Mouse (Mus musculus): Measurements from ENCODE around the gene Usp30.

The Usp30 gene

DNA sequence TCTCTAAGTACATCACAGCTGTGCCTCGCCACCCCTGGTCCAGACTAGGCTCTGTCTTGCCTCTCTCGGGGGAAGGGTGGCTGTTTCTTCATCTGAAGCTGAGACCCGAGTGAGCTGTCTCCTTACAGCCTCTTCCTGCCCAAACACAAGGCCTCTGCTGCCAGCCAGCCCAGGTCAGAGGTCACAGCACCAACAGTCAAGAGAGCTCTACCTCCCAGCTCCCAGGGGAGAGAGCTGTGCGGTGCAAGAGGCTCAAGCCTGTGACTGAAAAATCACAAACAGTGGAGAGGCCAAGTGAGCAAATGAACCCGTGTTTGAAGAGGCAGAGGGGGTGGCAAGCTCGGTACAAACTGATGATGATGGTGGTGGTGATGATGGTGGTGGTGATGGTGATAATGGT, 1.3 kb downstream of the Usp30 start:
- no peak for DNase-seq (ENCODE audit: low read depth, low spot score)

DNA sequence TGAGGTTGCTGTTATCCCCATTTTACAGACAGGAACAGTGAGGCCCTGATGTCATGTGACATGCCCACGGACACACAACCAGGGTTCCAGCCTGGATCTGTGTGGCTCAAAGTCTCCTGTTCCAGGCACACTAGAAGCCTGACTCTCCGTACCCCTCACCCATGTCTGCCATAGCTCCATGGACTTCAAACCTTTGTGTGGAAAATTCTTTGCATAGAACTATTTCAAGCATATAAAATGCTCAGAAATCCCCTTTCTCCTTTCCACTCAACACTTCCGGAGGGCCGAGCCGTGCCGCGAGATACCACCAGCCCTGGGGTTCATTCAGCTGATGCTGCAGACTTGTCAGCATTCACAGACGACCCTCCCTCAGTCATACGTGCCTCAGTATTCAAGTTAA, 2.3 kb downstream of the Usp30 start:
- DNase-seq (ENCODE audit: low read depth, low spot score), result no peak

DNA sequence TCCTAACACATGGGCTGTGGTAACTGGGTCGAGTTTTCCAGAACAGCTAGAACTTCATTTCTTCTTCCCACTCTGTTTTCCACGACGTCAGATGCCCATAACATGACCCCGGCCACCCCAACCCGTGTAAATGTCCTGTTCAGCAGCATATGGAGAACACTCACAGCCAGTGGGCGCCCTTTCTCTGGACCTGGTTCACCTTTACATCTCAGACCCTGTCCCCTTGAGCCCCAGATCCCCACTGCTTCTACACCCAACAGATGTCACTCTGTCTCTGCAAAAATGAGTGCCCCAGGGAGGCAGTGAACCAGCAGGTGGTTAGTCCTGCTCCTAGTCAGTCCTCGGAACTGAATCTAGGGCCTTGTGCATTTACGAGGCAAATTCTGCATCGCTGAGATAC, 2.7 kb downstream of the Usp30 start:
- DNase-seq (ENCODE audit: low read depth, low spot score), result no peak

DNA sequence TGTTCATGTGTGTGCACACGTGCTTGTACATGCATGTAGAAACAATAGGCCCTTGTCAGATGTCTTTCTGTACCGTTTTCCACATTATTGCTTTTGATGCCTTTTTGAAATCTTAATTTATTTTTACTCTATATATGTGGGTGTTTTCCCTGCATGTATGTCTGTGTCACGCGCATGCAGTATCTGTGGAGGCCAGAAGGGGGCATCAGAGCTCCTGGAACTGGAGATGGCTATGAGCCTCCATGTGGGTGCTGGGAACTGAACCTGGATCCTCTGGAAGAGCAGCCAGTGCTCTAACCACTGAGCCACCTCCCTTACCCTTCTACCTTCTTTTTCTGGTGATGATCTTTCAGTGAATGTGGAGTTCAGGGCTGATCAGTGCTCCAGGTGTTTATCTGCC, 5.6 kb downstream of the Usp30 start:
- no peak for DNase-seq (ENCODE audit: low read depth, low spot score)

DNA sequence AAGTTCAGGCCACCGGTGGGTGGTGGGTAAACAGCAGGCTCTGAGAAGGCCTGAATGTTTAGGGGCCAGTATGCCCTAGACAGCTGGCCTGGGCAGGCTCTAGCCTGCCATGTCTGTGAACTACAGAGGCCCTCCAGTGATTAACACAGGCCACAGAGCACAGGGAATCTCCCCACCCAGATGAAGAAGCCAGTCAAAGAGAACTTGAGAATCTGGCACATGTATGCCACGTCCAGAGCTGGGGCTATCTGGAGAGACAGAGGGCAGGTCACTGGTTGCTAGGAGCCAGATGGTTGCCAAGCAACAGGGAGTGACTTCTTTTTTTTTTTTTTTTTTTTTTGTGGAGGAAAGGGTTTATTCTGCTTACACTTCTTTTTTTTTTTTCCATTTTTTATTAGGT, 7.0 kb downstream of the Usp30 start:
- no peak for DNase-seq (ENCODE audit: low read depth, low spot score)

DNA sequence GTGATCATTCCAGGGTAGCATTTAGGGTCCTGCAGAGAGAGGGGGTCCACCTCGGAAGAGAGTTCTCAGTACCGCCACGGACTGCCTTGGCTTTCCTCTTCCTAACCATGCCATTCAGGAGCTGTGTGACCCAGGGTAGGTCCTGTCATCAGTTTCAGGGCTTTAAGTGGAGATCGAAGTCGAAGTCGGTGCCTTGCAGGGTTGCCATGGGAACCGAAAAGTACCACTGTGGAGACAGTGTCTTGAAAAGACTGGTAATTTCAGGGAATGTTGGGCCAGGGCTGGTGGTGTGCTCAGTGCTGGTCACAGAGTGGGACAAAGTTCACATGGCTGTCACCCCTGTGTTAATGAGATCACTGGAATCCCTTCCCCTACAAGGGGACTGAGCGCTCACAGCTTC, 11.7 kb downstream of the Usp30 start:
- no peak for DNase-seq (ENCODE audit: low read depth, low spot score)

DNA sequence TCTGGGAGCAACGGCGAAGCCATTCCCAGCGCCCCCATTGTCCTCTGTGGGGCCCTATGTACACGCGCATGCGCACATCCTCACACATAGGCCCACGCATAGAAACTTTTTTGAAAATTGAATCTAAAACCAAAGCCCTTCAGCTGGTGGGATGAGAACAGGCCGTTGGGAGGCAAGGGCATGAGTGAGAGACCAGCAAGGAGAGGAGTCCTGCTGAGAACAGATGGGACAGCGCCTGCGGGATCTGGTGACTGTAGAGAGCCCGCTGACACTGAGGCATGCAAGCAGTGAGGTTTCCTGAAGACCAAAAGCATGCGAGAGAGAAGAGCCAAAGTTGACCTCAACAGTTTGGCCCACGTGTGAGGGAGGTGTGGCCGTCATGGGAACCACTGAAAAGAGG, 20.2 kb downstream of the Usp30 start:
- no peak for DNase-seq (ENCODE audit: low read depth, low spot score)

DNA sequence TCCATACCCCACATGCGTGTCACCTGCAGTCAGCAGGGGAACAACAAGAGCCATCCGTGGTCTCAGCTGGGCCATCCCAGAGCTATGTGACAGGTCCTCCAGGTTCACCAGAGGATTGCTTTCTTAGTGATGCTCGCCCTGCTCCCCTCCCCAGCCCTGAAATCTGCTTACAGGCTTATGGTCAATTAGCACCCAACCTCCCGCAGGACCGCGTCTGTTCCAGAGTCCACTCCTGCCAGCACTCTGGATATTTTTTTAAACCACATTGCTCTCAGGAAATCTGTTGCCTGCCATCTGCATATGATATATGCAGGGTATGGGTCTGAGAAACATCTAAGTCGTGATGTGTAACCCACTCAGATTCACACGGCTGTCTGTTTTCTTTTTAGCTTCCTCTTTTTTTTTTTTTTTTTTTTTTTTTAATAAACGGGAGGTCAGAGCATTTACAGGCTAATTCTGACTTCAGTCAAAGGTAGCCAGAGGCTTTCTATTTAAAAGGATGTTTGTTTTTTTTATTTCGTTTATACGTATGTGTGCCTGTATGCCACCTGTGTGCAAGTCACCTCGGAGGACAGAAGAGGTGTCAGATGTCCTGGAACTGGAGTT, 22.7 kb downstream of the Usp30 start:
- DNase-seq (ENCODE audit: low read depth, low spot score), result no peak

DNA sequence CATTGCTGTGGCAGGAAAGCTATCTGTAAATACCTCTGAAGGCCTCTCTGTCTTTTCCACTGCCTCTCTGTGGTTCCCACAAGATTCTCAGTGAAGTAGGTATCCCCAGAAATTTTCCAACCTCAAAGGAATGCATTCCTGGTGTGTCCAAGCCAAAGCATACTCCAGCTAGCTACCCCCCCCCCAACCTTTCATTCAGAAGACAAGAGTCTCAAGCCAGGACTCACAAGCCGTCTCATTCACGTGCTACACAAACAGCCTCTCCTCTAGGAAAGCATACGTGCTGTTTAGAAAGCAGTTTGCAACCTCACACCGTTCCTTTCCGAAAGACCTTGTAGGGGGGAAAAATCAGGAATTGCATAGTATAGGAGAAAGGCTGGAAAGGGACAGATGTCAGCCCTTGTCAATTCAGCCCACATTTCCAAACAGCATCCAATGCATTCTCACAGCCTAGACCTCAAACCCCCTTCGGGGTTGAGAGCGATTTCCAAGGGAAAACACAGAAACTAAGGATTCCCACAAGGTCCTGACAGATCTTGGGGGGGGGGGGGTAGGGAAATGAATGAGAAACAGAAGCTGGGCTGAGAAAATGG, 25.3 kb downstream of the Usp30 start:
- no peak for DNase-seq (ENCODE audit: low read depth, low spot score)

DNA sequence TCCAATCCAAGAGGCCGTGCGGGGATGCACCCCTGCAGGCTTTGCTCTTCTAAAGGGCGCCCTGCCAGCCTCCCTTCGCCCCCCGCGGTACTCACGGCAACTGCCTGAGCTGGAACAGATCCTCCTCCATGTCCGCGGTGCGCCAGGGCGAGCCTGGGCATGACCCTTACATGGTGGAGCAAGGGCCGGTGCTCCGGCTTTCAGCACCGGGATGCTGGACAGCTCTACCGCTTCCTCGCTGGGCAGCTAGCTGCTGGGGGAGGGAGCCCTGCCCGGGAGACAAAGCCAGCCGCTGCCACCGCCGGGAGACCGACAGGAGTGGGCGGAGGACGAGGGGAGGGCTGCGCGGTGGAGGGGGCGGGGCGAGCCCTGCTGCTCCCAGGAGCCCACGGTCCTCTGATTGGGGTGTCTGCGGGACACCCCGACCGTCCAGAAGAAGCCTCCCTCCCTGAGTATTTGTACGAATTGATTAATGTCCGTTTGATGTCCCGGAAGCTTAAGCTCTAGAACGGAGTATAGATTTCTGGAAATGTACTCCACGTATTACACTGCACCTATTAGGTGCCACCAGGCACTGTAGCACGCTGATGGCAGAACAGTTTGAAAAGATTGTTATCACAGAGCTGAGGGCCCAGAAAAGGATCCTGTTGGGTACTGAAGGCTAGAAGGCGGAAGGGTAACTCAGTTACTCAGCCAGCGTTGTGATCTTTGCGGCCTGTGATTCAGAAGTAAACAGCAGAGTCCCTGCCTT, 26.0 kb downstream of the Usp30 start, which contains the start of gene Svop:
Gene Svop, minus strand, starts transcription at position 514 of the 751 bp plus-strand sequence.
- peak; percentile 86 for DNase-seq (ENCODE audit: low read depth, low spot score)

DNA sequence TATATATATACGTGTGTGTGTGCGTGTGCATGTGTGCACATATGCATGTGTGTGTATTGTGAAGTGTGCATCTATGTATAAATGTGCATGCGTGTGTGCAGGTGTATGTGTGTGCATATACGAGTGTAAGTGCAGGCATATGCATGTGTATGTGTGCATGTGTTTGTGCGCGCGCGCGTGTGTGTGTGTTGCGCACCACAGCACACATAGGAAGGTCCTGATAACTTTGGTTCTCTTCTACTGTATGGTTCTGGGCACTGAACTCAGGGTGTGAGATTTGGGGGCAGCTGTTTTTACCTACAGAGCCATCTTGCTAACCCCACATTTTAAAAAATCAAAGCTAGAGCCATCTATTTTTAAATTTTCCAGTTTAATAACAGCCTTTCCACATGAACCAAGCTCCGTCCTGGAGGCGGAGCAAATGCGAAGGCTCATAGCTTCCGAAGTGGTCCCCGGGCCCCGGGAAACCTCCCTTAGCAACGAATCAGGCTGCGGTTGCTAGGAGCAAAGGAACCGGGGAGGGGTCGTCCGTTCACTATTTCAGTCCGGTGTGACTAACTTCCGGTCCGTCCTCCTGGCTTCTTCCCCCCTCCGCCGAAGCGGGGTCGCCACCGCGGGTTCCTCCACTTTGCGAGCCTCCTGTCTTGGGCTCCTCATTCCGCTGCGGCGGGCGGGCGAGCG, 34.6 kb downstream of the Usp30 start:
- DNase-seq (ENCODE audit: low read depth, low spot score), result peak; percentile 95

DNA sequence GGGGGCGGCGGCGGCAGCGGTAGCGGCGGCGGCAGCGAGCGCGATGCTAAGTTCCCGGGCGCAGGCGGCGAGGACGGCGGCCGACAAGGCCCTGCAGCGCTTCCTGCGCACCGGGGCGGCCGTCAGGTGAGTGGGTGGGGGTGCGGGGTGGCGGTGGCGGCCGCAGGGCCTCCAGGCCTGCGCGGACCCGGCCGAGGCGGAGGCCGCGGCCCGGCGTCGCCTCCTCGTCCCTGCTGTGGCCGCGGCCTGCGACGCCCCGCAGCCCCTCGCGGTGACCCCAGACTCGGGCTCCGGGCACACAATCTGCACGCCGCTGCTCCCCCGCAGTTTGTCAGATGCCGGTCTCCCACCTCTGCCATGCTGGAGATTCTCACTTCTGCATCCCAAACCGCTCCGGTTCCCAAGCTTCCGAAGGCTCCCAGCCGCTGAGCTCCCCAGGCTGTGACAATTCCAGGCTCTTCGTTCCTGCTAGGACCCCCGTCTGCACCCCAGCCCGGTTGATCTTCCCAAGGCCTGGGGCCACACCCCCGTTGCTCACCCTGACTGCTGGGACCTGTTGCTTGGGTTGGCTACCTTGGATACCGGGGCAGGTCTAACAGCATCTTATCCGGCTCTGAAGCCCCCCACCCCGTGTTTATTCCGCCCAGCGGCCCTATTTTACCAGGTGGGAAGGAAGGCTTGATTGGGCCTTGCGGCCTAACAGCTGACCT, 35.3 kb downstream of the Usp30 start:
- no peak for DNase-seq (ENCODE audit: low read depth, low spot score)

DNA sequence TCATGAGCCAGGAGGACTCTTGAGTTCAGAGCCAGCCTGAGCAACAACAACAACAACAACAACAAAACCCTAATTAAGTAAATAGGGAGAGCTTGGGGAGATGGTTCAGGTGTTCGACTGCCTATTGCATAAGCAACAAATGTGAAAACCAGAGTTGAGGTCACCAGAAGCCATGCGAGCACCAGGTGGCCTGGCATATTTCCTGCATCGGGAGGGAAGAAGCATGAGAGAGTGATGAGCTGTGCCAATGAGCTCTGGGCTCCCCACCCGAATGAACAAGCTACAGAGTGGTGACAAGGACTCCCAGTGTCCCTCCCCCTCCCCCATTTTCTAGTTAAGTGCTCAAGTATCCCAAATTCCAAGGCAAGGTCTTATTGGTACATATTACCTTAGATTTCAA, 36.6 kb downstream of the Usp30 start:
- DNase-seq (ENCODE audit: low read depth, low spot score), result no peak

DNA sequence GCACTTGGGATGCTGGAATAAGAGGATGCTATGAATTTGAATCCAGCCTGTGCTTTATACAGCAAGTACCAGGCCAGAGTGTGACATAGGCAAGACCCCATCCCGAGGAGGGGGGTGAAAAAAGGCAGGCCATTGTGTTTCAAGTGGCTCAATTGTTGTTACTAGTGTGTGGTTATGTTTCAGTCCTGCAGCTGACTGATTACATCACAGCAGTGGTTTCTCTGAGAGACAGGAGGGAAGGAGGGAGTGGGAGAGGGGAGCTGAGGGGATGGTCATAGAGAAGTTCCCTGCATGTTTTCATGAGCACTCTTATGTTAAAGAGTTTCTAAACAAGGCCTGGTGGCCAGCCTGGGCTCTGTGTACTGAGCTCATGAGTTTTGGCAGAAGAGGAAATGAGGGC, 37.5 kb downstream of the Usp30 start:
- DNase-seq (ENCODE audit: low read depth, low spot score), result no peak

DNA sequence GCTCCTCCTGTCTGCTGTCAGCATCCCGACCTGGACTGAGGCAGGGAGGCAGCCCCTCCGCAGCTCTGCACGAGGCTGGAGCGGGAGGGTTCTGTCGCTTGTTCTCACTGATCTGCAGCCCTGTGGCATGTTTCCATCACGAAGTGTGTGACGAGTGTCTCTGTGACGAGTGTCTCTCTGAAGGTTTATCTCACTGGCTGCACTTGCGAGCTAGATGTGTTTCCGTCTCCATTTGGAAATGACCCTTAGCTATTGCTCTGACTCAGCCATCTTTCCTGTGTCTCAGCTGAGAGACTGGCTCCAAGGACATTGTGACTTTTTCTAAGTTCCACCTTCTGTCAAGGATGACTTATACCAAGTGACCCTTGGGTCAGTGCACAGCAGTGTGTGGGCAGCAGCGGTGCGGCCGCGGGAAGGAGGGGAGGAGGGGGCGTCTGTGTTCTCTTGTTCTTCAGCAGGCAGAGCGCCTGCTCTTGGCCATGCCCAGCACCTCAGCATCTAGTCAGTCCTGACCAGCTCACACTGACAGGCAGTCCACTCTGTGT, 41.2 kb downstream of the Usp30 start:
- no peak for DNase-seq (ENCODE audit: low read depth, low spot score)

DNA sequence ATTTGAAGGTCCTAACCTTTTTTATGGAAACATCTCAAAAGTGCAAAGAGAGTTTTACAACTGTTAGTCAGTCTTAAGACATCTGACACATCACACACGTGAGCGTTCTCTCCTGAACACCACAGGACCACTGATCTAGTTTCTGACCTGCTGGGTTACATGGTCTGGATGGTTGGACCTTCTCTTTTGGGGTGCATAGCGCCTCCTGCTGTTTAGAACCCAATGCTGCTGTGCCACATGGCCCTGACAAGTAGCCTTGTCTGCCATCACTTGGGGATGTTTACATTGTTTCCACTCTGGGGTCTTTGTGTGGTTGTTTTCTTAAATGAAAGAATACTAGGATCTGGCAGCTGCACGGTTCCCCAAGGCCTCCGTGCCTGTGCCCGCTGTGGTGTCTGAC, 48.1 kb downstream of the Usp30 start:
- DNase-seq (ENCODE audit: low read depth, low spot score), result no peak

DNA sequence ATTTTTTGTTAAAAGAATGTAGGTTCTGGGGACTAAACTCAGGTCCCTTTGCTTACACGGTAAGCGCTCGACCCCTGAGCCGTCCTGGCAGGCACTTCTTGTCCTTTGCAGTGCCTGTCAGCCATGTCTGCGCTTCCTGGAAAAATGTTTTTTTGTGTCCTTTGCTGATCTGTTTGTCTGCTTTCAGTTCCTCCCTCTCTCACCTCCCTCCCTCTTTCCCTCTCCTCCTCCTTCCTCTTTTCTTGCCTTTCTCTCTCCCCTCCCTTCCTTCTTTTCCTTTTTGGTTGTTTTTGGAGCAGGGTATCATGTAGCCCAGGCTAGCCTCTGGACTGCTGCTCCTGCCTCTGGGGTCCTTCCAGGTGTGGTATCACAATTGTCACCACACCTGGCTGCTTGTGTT, 49.8 kb downstream of the Usp30 start:
- DNase-seq (ENCODE audit: low read depth, low spot score), result no peak

DNA sequence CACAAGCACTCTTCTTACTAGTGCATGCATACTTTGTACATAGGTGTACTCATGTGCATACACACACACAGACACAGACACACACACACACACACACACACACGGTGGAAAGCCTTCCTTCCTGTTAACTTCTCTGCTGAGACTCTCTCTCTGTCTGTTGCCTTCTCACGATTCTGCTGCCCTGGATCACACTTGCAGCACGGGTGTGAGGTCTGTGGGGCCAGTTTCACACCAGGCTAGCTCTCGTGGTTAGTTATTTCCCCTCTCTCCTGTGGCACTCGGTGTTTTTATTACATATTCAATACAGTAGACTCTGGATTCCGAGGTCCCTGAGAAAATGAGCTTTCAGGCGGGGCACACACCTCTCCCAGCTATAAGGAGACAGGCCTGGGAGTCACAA, 51.3 kb downstream of the Usp30 start:
- no peak for DNase-seq (ENCODE audit: low read depth, low spot score)

DNA sequence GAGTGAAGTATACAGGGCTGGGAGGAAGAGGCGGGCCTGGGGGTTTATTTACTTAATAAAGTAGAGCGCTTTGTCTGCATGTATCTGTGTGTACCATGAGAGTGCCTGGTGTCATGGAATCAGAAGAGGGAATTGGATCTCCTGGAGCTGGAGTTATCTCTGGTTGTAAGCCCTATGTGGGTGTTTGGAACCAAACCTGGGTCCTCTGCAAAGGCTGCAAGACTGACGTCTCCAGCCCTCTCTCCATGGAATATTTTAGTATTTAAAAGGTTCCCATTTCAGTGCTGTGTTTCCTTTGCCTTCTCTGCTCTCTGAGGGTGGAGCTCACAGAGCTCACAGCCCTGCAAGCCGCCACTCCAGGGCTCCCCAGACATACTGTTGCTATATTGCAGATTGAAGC, 54.5 kb downstream of the Usp30 start:
- no peak for DNase-seq (ENCODE audit: low read depth, low spot score)

DNA sequence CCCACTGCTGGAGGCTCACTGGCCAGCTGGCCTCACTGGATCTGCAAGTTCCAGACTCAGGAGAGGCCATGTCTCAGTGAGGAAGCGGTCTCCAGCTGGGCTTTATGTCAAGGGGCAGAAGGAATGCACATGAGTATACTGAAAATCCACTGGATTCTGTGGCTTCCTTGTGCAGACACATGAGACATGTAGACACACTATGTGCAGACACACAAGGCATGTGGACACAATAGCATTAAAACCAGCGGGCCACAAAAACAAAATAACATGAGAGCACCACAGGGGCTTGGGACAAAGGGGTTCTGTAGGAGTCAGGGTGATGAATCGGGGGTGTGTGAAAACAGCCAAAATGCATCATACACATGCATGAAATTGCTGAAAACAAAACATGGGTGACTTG, 60.7 kb downstream of the Usp30 start:
- no peak for DNase-seq (ENCODE audit: low read depth, low spot score)

DNA sequence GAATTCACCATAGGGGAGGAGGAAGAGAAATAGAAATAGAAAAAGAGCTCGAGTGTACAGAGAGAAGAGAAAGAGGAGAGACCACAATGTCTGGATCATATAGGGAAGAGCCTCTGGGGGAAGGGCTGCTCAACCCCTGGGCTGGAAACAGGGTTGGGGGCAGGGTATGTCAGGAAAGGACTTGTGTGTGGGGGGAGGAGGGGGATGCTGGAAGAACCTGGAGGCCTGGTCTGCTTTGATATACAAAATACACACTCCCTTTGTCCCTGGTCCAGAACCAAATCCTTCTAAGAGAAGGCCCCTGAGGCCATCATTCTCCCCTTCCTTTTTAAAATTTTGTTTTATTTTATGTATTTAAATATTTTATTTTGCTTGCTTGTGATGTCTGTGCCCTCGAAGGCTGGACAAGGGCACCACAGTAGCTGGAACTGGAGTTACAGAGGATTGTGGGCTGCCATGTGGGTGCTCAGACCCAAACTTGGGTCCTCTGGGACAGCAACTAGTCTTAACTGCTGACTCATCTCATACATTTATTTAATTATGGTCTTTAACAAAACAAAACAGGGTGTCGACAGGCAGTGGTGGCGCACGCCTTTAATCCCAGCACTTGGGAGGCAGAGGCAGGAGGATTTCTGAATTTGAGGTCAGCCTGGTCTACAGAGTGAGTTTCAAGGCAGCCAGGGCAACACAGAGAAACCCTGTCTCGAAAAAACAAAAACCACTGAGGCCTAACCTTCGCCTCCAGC, 61.4 kb downstream of the Usp30 start:
- no peak for DNase-seq (ENCODE audit: low read depth, low spot score)

Data from forelimb bud, embryonic 11.5 days (tissue).